Mouse (Mus musculus): ENCODE results near the gene Prkn.

Prkn gene

DNA sequence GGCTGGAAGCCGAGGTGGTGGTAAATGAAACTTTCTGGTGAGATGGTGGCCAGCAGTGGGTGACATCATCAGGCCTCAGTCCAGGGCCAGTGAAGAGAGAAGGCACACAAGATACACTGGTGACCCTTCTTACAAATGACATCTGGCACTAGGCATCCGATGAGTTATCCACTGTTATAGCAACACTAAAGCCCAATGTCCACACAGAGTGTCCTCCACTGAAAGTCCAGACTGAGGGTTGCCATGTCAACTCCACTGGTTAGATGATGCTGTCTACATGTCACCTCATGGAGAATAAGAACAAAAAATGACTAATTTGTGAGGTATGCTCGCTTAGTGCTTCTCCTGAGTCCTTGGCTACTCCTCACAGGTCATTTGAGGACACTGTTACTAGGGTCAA lies 1210.8 kb downstream of the Prkn start:
- DNase-seq: no peak

DNA sequence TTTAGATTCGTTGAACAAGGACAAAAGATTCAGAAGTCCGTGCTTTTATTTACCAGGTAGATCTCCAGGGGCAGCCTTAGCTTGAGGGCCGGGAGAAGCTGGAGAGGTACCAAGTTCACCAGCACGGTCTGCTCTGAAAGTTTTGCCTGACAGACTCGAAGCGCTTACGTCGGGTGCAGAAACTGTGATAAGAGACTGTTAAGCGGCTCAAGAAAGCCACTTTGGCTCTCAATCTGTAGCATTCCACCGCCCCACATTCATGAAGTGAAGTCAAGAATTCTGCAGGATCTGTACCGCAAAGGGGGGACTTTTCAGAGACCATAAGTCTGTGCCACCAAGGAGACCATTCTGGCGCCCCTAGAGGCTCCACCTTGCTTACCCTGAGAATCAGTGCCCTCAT lies 1212.5 kb downstream of the Prkn start:
- no peak for DNase-seq

DNA sequence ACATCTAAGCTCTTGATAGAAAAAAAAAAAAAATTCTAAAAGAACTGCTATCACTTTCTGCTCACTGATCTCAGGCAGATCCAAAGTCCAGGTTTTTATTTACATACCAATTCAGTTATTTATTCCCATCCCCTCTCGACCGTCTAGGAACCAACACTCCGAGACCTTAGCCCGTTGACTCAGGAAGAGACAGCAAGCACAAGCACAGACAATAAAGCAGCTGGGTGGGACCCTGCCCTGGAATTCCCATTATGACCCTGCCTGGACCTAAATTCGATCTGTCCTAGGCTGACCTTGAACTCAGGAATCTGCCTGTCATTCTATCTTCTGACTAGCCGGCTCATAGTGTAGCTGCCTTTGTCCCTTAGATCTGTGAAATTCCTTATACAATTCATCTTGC lies 1218.9 kb downstream of the Prkn start:
- no peak for DNase-seq

DNA sequence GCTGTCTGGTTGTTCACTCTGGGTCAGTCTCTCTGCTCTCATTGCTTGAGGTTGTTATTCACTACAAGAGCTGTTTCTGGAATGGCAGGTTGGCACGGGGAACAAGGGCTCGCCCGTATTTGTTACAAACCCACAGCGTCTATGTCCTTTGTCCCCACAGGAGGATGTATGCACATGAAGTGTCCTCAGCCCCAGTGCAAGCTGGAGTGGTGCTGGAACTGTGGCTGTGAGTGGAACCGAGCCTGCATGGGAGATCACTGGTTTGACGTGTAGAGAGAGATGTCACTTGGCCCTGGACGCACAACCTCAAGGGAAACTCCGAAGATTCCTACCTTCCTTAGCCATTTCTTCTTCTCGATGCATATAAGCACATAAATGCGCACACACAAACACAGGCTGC lies 1221.2 kb downstream of the Prkn start:
- DNase-seq: peak; percentile 78

DNA sequence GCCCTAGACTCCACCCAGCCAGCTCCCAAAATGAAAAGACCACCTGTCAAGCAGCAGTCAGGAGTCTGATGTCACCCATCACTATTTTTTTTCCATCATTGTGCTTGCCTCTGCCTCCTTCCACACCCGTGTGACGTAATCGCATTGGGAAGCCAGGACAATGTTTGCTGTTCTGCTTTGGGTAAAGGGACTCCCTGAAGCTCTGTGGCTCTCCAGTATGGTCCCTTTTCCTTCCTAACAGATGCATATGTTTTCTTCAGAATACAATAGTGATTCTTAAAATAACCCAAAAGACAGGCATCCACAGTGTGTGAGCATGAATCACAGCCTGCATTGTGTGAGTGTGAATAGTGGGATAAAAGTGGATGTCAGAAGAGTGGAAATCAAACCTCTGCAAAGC lies 1222.7 kb downstream of the Prkn start:
- peak; percentile 89 for DNase-seq

DNA sequence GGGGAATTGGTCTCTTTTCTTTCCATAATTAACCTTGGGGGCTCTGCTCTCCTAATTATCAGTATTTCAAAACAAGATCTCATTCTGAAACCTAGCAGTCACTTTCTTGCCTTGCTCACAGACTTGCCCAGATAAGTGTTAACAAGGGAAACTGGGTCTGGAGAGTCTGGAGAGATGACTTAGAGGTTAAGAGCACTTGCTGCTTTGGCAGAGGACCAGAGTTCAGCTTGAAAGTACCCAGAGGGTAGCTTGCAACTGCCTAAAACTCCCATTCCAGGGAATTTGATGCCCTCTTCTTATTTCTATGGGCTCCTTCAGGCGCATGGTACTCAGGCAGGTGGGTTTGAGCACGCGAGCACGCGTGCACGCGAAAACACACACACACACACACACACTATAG lies 1223.3 kb downstream of the Prkn start:
- DNase-seq: no peak

DNA sequence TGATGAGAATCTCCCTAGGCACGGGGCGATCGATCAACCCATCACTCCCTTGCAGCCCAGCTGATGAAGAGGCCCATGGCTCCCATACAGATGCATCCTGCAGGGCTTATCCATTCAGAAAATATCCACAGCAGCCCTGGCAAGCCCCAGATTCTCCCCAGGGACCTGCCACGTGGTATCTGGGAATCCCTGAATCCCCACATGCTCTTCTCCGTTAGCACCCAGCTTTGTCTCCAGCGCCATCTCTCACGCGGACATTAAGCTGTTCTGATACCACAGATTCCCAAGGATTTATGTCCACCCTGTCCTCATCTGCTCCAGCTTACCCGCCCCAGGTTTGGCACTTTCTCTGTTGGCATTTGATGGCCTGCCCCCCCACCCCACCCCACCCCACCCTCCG lies 1225.9 kb downstream of the Prkn start:
- DNase-seq: peak; percentile 45

DNA sequence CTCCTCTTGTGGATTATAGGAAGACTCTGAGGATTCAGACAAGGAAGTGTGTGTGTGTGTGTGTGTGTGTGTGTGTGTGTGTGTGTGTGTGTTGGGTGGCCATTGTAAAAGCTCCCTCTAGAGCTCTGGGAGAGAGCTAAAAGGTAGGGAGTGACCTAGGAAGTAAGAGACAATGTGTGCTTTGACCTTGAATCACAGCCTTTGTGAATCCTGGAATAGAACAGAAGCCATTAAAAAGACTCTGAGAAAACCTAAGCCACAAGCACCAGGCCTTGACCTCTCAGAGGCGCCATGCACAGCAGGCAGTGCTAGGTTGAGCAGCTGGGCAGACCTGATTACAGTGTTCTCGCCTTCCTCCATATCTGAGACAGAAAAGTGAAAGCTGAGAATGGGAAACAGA lies 1236.6 kb downstream of the Prkn start:
- no peak for DNase-seq

DNA sequence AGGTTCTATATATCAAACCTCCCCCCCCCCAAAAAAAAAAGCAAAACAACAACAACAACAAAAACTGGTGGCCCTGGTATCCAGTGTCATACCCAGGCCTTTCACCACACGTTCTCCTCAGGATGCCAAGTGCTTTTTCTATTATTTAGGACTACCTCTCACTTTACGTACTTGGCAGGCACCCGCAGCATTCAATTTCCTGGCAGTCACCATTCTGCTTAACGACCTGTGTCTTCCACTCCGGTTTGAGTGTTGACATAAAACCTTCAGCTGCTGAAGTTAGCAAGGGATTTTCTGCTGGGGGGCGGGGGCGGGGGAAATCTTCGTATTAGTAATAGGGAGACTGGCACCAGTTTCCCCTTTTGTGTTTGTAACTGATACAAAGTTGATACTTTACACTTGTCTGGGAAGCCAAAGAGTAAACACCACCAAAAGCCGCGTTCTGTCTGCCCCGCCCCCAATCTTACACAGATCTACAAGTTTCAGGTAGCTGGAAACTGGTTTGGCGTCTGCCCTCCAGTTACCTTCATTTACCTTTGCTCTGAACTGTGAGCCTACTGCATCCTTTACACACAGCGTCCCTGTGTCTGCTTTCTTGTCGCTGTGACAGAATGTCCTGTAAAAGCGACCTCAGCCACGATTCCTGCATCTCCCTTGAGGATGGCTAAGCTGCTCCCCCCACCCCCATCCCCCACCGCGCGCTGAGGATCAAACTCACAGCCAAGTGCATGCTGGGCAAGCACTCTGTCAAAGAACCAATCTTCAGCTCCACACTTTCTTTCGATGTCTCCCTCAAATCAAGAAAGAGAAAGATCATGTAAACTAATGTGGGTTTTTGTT lies 1240.7 kb downstream of the Prkn start:
- peak; percentile 75 for DNase-seq

DNA sequence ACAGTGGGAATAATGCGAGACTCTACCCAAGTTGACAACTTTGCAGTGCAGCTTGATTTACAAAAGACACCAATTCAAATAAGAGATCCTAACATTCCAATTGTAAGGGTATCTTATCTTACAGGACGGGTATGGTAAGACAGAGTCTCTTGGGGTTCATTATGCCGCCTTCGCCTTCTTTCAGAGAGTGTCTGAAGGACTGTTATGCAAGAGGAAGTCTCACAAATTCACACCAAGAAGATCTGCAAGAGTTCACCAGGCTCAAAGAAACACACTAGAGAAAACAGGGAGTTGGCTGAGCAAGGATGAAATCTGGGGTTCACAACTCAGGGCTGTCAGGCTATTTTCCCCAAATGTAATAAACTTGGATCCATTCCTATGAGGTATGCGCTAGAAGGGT lies 1242.0 kb downstream of the Prkn start:
- peak; percentile 21 for DNase-seq

DNA sequence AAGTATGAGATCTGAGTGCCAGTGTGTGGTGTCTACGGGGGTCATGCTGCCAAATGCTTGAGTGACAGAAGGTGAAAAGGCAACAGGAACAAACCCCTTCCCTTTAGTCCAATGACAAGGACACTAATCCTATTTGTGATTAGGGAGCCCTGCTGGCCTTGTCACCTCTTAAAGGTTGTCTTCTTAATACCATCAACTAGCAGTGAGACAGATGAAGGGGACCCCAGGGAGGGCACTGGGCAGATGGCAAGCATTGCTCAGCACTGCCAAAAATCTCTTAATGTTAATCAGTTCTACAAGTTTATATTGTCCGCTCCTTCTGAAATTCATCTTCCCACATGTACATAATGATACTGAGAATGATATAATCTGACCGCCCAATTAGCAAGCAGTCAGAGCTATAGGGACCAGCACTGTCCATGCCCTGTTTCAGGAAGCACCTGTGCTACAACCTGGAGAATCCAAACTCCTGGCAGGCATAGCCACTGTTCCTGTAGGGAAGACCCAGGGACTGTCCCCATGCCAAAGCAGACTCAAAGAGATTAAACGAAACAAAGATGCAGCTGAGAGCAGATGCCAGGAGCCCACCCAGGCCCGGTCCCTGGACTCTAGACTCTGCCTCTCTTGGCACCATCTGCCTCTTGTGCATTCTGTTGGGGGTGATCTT lies 1250.2 kb downstream of the Prkn start:
- no peak for DNase-seq

DNA sequence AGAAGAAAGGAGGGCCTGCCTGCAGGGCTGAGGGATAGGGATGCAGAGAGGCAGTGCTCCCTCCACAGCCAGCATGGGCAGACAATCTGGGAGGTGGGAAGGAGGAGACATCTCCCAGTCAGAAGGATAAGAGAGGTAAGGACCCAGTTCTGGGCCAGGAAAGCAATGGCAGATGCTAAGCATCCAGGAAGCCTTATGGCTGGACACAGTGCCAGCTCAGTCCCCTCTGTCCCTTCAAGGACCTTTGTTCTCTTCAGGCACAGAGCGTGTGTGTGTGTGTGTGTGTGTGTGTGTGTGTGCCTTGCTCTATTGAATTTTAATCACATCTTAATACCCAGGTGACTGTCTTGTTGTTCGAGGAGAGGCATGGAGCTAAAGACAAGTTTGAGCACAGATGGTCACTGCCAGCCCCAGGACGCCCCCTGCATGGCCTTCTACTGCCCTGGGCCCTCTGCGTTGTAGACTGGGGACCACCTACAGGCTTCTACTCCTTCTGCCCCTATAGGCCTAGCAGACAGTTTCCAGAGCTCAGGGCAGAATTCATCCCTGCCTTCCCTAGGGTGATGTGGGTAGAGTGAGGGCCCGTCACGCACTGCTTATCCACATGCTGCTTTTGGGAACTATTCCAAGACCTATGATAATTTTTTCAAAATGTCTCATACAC lies 1252.8 kb downstream of the Prkn start:
- DNase-seq: peak; percentile 84

DNA sequence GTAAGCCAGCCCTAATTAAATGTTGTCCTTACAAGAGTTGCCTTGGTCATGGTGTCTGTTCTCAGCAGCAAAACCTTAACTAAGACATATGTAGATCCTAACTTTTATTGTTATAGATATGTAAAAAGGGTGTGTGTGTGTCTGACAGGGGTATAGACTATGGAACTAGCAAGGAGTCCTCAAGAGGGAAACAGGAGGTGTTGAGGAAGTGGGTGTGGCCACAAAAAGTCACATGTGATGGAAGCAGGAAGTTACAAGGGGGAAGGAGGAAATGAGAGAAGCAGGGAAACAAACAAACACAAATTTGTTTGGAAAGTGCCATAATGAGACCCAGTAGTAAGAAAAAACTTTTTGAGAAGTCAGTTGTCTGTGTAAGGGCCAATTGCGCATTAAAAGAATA lies 1253.8 kb downstream of the Prkn start:
- DNase-seq: no peak

DNA sequence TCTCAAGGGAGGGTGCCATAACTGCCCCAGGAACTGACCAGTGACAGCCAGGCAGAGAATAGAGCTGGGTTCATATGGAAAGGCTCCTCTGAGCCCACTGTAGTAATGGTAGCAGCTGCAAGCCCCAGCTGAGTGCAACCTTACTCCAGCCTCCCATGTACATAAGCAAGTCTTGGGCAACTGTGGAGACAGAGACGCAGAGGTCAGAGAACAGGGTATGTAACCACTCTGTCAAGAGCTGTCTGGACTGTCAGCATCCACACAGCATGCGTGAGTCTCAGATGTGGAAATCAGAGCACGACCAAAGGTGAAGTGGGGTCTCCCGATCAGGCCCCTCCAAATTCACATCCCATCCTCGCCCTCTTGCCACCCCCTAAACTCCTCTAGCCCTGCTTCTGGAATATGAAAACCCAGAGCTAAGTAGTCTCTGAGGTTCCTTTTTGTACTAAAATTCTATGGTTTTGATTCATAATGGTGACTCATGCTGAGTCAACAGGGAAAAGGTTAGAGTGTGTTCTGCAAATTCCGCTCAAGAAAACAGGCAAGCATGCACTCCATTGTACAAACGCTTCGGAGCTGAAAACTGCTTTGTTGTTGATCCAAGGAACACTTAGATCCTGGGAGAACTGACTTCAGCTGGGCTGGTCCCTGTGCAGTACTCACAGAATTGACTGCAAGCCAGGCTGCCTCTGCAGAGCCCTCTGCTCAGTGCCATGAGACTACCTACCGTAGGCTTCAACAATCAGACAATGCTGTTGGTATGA lies 1254.8 kb downstream of the Prkn start:
- DNase-seq: peak; percentile 89

DNA sequence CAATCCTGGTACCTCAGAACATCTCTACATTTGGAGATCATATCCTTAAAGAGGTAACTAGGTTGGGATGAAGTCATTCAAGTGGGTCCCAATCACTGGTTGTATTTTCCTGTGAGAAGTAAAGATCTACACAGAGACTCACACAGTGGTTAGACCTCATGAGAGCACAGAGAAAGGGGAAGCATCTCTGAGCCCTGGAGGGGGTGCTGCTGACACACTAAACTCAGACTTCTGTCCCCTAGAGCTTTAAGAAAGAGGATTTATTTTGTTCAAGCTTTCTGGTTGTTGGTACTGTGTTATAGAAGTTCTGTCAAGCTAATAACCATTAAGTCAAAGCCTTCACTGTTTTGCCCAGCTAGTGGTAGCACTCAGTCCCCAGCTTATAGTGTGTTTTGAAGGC lies 1259.2 kb downstream of the Prkn start:
- no peak for DNase-seq

DNA sequence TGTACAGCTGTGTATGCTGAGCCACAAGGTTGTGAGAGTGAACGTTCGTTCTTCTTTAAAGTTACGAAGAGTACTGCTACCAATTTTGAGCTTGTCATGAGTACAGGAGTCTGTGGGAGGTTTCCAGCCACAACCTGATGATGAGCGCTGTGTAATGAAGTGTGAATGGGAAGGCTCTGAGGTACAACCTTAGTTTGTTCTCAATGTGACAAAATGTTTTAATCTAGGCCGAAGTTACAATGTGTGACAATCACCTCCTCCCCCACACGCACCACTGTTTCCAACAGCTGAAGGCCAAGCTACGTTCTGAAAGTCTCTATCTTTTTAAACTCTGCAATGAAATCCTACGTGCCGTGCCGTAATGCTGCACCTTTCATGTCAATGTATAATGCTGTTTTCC lies 1262.1 kb downstream of the Prkn start:
- no peak for DNase-seq

DNA sequence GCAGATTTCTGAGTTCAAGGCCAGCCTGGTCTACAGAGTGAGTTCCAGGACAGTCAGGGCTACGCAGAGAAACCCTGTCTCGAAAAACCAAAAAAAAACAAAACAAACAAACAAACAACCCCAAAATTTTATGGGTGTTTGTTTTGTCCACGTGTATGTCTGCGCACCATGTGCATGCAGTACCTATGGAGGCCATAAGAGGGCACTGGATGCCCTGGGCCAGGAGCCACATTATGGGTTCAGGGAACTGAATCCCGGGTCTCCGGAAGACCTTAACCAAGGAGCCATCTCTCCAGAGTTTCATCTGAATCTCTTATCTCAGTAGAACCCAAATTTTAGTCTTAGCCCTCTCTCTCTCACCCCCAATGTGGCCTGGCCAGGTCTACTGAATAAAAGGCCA lies 1263.6 kb downstream of the Prkn start:
- no peak for DNase-seq

DNA sequence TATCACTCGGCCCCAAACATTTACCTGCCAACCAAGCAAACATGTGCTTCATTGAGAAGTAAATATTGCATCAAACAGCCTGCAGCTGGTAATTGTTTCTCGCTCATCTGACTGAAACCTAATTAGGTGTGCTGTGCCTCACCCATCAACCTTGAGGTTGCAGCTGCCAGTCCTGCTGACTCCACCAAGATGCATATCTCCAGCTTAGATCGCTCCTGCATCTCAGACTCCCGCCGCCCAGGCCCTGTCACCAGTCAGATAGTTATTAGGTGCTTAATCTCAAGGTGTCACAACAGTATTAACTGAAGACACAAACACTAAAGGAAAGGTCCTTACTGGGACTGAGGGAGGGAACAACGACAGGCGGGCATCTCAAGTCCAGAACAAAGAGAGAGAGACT lies 1264.1 kb downstream of the Prkn start:
- no peak for DNase-seq

DNA sequence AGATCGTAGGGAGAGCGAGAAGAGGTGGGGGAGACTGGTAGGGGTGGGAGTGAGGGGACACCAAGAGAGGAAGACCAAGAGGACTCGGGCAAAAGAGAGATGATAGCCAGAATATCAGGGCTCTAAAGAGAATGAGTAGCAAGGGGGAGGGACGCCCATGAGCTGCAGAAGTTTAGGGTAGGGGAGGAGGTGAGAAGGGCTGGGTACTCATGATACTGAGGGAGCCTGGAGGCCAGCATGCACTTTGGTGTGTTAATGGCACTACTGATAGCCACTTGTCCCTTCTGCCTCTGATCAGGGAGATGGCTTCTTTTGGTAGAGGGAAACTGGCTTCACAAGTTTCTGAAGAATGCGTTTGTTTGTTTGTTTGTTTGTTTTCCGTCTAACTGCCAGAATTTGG lies 1264.5 kb downstream of the Prkn start:
- DNase-seq: no peak

DNA sequence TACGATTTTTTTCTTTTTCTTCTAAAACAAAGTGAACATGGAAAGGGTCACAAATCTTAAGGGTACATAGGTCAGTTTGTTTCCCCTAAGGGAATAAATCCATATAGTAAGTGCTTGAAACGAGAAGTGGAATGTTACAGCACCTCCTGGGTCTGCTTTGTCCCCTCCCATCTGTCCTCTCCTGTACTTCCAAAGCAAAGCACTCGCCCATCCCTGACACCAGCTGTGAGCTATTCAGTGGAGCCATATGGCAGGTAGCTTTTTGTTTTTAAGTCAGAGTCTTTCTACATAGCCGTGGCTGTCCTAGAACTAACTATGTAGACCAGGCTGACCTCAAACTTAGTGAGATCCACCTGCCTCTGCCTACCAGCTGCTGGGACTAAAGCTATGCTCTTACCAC lies 1266.1 kb downstream of the Prkn start:
- no peak for DNase-seq
